Mouse (Mus musculus) intestine, embryonic 14.5 days (tissue): ENCODE results near the gene Ephb4. TPM values are rescaled to one million over a fixed set of nuclear protein-coding genes. Genes with fewer than 3 reads are reported as not detected.

Experiments used
- ATAC-seq: fragments of 200-750 bp; cut with Nextera tagmentation; replicated peaks from 2 replicates; pipeline ENCODE4 v1.8.0; 2017; ENCODE audit warnings: low read depth, moderate number of reproducible peaks, moderate TSS enrichment, moderate library complexity; ENCODE audit not compliant: low FRiP score, low TSS enrichment
- DNase-seq: peaks from one replicate; pipeline ENCODE4 v3.0.0-alpha.2; 2018; ENCODE audit warnings: low spot score
- H3K27ac ChIP-seq: fragments of 300-500 bp; sonication (generic); 2 replicates; pipeline ENCODE4 v1.5.1; 2014; ENCODE audit warnings: low read depth, mild to moderate bottlenecking, control low read depth
- H3K27me3 ChIP-seq: fragments of 300-500 bp; sonication (generic); replicated peaks from 2 replicates; pipeline ENCODE4 v1.6.1; 2014; ENCODE audit warnings: low read length, control low read depth; ENCODE audit not compliant: control insufficient read depth, insufficient read depth
- H3K36me3 ChIP-seq: fragments of 300-500 bp; sonication (generic); 2 replicates; pipeline ENCODE4 v1.6.1; 2014; ENCODE audit warnings: low read length, control low read depth; ENCODE audit not compliant: control insufficient read depth, insufficient read depth
- H3K4me1 ChIP-seq: fragments of 300-500 bp; sonication (generic); replicated peaks from 2 replicates; pipeline ENCODE4 v1.6.1; 2014; ENCODE audit warnings: low read length, control low read depth, mixed read lengths; ENCODE audit not compliant: control insufficient read depth, insufficient read depth
- H3K4me2 ChIP-seq: fragments of 300-500 bp; sonication (generic); 2 replicates; pipeline ENCODE4 v1.6.1; 2014; ENCODE audit warnings: low read length
- H3K4me3 ChIP-seq: fragments of 300-500 bp; sonication (generic); 2 replicates; pipeline ENCODE4 v1.5.1; 2014; ENCODE audit warnings: low read depth, low read length, control low read depth, mixed read lengths
- H3K9ac ChIP-seq: fragments of 300-500 bp; sonication (generic); 2 replicates; pipeline ENCODE4 v1.6.1; 2014; ENCODE audit warnings: mild to moderate bottlenecking, low read length
- H3K9me3 ChIP-seq: fragments of 300-500 bp; sonication (generic); 2 replicates; pipeline ENCODE4 v1.6.1; 2016; ENCODE audit warnings: low read length, control low read depth; ENCODE audit not compliant: control insufficient read depth
- WGBS: fragments of 180-500 bp; shearing (Covaris S2); extraction: QIAGEN DNeasy Blood & Tissue Kit; methylation state at CpG from one replicate; pipeline ENCODE4 v1.1.7; 2014; 5-methylcytosine and 5-hydroxymethylcytosine counted together
- polyA plus RNA-seq: library from polyadenylated mRNA; unstranded; fragments of >200 nt; fragmentation: Nextera tagmentation; extraction: Ambion mirVana; gene quantifications from 2 replicates; pipeline ENCODE4 v1.2.1, GENCODE M21; 2014

The Ephb4 gene
- polyA plus RNA-seq, 1 experiment from 2014 or later, result 51.3 TPM

DNA sequence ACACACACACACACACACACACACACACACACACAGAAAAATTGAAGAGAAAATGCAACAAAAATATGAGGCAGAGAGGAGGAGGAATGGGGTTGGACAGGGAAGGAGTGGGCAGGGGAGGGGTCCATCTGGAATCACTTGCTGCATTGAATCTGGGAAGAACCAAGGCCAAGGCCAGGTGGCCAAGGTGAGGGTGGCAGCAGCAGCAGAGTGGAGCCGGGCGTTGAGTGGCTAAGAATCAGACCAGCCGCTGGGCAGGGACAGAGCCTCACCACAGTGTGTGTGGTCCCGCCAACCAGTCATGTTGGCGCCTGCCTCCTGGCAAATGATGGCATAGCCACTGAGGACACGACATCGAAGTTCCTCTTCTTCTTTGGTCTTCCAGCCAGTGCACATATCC, 33.5 kb downstream of the Ephb4 start:
- H3K27me3 ChIP-seq, result no peaks in the 10 kb centered on the region
- H3K27ac ChIP-seq, result no peak overlapping the region
- no peaks in the 10 kb centered on the region for H3K9me3 ChIP-seq
- no peak for ATAC-seq
- no peaks in the 10 kb centered on the region for H3K36me3 ChIP-seq
- no peak overlapping the region for H3K4me3 ChIP-seq
- WGBS, result 87% methylated on average over 7 of the region's 7 CpGs
- no peak overlapping the region for H3K9ac ChIP-seq
- no peaks in the 10 kb centered on the region for H3K4me1 ChIP-seq
- H3K4me2 ChIP-seq, result no peak overlapping the region
- DNase-seq, result no peak

- Histone ChIP-seq H3K27ac (no peak overlapping the region), H3K27me3 (no peaks in the 10 kb centered on the region), H3K4me2 (no peak overlapping the region), H3K9me3 (no peaks in the 10 kb centered on the region), H3K9ac (no peak overlapping the region), H3K36me3 (no peaks in the 10 kb centered on the region), H3K4me3 (no peak overlapping the region), H3K4me1 (no peaks in the 10 kb centered on the region)
- ATAC-seq (no peak), DNase-seq (no peak)
- WGBS, result 89% methylated on average over 7 of the region's 7 CpGs
These were observed 36.8 kb downstream of the Ephb4 start for GRCm38 (mm10) chr5:137386712-137387111.

GRCm38 (mm10) chr5:137391641-137392040, 41.7 kb downstream of the Ephb4 start:
- Histone ChIP-seq H3K27me3 (no peaks in the 10 kb centered on the region), H3K4me1 (no peaks in the 10 kb centered on the region), H3K27ac (no peak overlapping the region), H3K9ac (no peak overlapping the region), H3K9me3 (no peaks in the 10 kb centered on the region), H3K4me3 (no peak overlapping the region), H3K36me3 (no peaks in the 10 kb centered on the region), H3K4me2 (no peak overlapping the region)
- 83% methylated on average over 8 of the region's 8 CpGs for WGBS
- ATAC-seq (no peak), DNase-seq (no peak)

GRCm38 (mm10) chr5:137394456-137394855, 44.5 kb downstream of the Ephb4 start:
- Histone ChIP-seq H3K27ac (no peak overlapping the region), H3K27me3 (no peaks in the 10 kb centered on the region), H3K4me1 (no peaks in the 10 kb centered on the region), H3K9me3 (no peaks in the 10 kb centered on the region), H3K36me3 (no peaks in the 10 kb centered on the region), H3K4me3 (no peak overlapping the region), H3K4me2 (no peak overlapping the region), H3K9ac (no peak overlapping the region)
- no peak for DNase-seq
- ATAC-seq, result no peak
- 46% methylated on average over 7 of the region's 7 CpGs for WGBS

GRCm38 (mm10) chr5:137404081-137404480, 54.2 kb downstream of the Ephb4 start:
- Histone ChIP-seq H3K4me3 (no peak overlapping the region), H3K4me1 (no peaks in the 10 kb centered on the region; the same call in 1 of the 2 replicates), H3K27me3 (no peaks in the 10 kb centered on the region), H3K27ac (no peak overlapping the region), H3K9me3 (no peaks in the 10 kb centered on the region), H3K4me2 (no peak overlapping the region), H3K9ac (no peak overlapping the region), H3K36me3 (no peaks in the 10 kb centered on the region)
- DNase-seq (no peak), ATAC-seq (no peak)
- WGBS, result 79% methylated on average over 2 of the region's 2 CpGs

DNA sequence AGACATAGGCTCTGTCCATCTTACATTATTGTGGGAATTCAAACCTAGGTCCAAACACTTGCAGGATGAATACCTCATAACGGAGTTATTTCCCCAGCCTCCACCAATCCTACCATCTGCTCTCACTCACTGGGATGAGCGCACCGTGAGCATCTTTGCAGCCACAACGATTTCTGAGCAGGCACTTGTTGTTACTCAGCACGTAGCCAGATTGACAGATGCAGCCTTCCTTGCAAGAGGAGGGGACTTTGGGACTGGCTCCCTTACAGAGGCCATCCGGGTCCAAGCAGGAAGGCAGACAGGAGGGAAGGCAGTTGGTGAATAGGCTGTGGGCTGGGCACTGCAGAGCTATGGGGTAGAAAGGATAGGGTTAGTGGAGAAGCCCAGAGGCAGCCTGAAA, 59.5 kb downstream of the Ephb4 start:
- no peaks in the 10 kb centered on the region for H3K27me3 ChIP-seq
- 69% methylated on average over 6 of the region's 6 CpGs for WGBS
- no peak for DNase-seq
- no peak for ATAC-seq
- no peaks in the 10 kb centered on the region; the same call in 1 of the 2 replicates for H3K4me1 ChIP-seq
- no peaks in the 10 kb centered on the region for H3K36me3 ChIP-seq
- H3K4me3 ChIP-seq, result no peak overlapping the region
- no peak overlapping the region for H3K9ac ChIP-seq
- no peak overlapping the region for H3K27ac ChIP-seq
- H3K4me2 ChIP-seq, result no peak overlapping the region
- H3K9me3 ChIP-seq, result no peaks in the 10 kb centered on the region

DNA sequence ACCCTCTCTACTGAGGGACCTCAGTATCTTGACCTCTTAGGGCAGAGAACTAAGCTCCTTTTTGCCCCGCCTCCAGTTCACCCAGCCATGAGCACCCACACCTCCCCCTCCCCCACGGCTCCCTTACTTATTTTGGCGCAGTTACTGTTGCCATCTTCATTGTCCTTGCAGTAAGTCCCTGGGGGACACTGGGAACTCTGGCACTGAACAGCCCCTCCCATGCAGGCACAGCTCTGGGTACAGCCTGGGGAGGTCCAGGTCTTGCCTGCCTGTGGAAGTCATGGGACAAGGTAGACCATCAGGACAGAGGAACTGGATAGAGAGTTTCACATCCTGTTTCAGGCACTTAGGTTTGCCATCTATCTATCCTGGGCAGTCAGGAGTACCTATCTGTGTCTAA, 60.2 kb downstream of the Ephb4 start:
- no peak overlapping the region for H3K27ac ChIP-seq
- H3K4me3 ChIP-seq, result no peak overlapping the region
- H3K27me3 ChIP-seq, result no peaks in the 10 kb centered on the region
- 75% methylated on average over 3 of the region's 3 CpGs for WGBS
- no peaks in the 10 kb centered on the region for H3K9me3 ChIP-seq
- no peaks in the 10 kb centered on the region; the same call in 1 of the 2 replicates for H3K4me1 ChIP-seq
- H3K9ac ChIP-seq, result no peak overlapping the region
- ATAC-seq, result no peak
- no peak for DNase-seq
- H3K4me2 ChIP-seq, result no peak overlapping the region
- no peaks in the 10 kb centered on the region for H3K36me3 ChIP-seq

DNA sequence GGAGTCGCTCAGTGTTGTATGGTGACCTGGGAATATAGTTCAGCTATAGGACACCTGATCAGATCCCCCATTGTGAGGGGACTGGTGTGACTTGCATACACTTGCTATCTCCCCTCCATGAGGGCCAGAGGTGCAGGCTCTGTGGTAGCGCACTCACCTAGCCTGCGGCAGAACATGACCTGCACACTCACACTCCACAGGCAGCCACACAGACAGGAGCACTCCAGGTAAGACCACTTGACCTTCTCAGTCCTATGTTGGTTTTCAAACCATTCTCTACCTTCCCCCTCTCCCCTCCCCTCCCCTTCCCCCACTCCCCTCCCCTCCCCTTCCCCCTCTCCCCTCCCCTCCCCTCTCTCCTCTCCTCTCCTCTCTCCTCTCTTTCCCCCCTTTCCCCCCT, 60.6 kb downstream of the Ephb4 start:
- Histone ChIP-seq H3K4me1 (no peaks in the 10 kb centered on the region; the same call in 1 of the 2 replicates), H3K36me3 (no peaks in the 10 kb centered on the region), H3K9me3 (no peaks in the 10 kb centered on the region), H3K27ac (no peak overlapping the region), H3K27me3 (no peaks in the 10 kb centered on the region), H3K4me2 (no peak overlapping the region), H3K9ac (no peak overlapping the region), H3K4me3 (no peak overlapping the region)
- ATAC-seq (no peak), DNase-seq (no peak)
- WGBS, result 92% methylated on average over 3 of the region's 3 CpGs

- Histone ChIP-seq H3K4me2 (no peak overlapping the region), H3K9ac (no peak overlapping the region), H3K36me3 (no peaks in the 10 kb centered on the region), H3K9me3 (no peaks in the 10 kb centered on the region), H3K4me3 (no peak overlapping the region), H3K27ac (no peak overlapping the region), H3K27me3 (no peaks in the 10 kb centered on the region), H3K4me1 (no peaks in the 10 kb centered on the region; the same call in 1 of the 2 replicates)
- ATAC-seq, result no peak
- WGBS, result 72% methylated on average over 8 of the region's 8 CpGs
- no peak for DNase-seq
These were observed 61.3 kb downstream of the Ephb4 start for GRCm38 (mm10) chr5:137411235-137411634.
